Comparison of ENCODE assay signal across 8 mouse cellular contexts in genomic region chr2:78871971-78872860, GRCm38 (mm10). TPM values are rescaled to one million over a fixed set of nuclear protein-coding genes. Genes with fewer than 3 reads are reported as not detected.
DNase-seq lines count a peak whose midpoint lies in the region; ATAC-seq and TF ChIP-seq lines count a peak whose summit lies in the region.

No protein-coding gene starts in this region.

- peak overlapping the region; percentile 73 for H3K4me2 ChIP-seq in heart, embryonic 14.5 days (ENCODE audit: low read length)
- H3K4me2 ChIP-seq in midbrain, embryonic 14.5 days (ENCODE audit: low read length) = peak overlapping the region; percentile 80

- ATAC-seq in heart, embryonic 14.5 days (ENCODE audit: insufficient number of reproducible peaks, insufficient read depth, low FRiP score, low read depth) = no peak
- no peak for ATAC-seq in midbrain, embryonic 14.5 days (ENCODE audit: low FRiP score, low TSS enrichment)

- H3K4me1 ChIP-seq in cortical plate, adult 2 months (ENCODE audit: control insufficient read depth, insufficient read depth, low read length) = peaks cover 12% of the 10 kb centered on the region
- peaks cover 7 to 49% of the 10 kb centered on the region in 2 experiments for H3K4me1 ChIP-seq in heart, embryonic 14.5 days (ENCODE audit: control insufficient read depth in 2 of 2, insufficient read depth in 2 of 2, low read length in 2 of 2)
- peaks cover 50% of the 10 kb centered on the region for H3K4me1 ChIP-seq in limb, embryonic 10.5 days
- H3K4me1 ChIP-seq in midbrain, embryonic 14.5 days (ENCODE audit: control insufficient read depth, insufficient read depth, low read length) = peaks cover 44% of the 10 kb centered on the region

- intact Hi-C loops in gastrocnemius, postnatal 14 days (cut with DNase I; ENCODE audit: low total_unique reads) = no loop called here

- H3K9ac ChIP-seq in heart, embryonic 14.5 days (ENCODE audit: low read length) = peak overlapping the region; percentile 98
- peak overlapping the region; percentile 99 for H3K9ac ChIP-seq in midbrain, embryonic 14.5 days (replicated peaks; ENCODE audit: low read length)

- TF ChIP-seq POLR2A in cortical plate, adult 2 months (IDR thresholded peaks at IDR 0.05; ENCODE audit: extremely low read depth, insufficient read depth, low read length) = 0 out of 2 replicates have a peak, but pooled peaks have one; percentile 14

- WGBS in heart, embryonic 14.5 days = 33% methylated on average over 8 of the region's 8 CpGs
- 46% methylated on average over 8 of the region's 8 CpGs for WGBS in limb, embryonic 10.5 days
- 9% methylated on average over 8 of the region's 8 CpGs for WGBS in midbrain, embryonic 14.5 days

- H3K27ac ChIP-seq in cortical plate, adult 2 months (ENCODE audit: insufficient read depth, low read length) = no peak overlapping the region
- peak overlapping the region; percentile 82 to 99 for H3K27ac ChIP-seq in heart, embryonic 14.5 days (replicated peaks in 1 of 2; ENCODE audit: control insufficient read depth in 1 of 2, insufficient read depth in 1 of 2, low read depth in 2 of 2, low read length in 2 of 2)
- peak overlapping the region; percentile 91 for H3K27ac ChIP-seq in limb, embryonic 10.5 days
- H3K27ac ChIP-seq in midbrain, embryonic 14.5 days (replicated peaks; ENCODE audit: low read depth, low read length) = peak overlapping the region; percentile 82

- peak overlapping the region; percentile 90 for H3K4me3 ChIP-seq in cortical plate, adult 2 months (ENCODE audit: insufficient read depth, low read length)
- peak overlapping the region; percentile 42 to 83 for H3K4me3 ChIP-seq in heart, embryonic 14.5 days (ENCODE audit: control insufficient read depth in 1 of 2, insufficient read depth in 1 of 2, low read depth in 1 of 2, low read length in 2 of 2)
- peak overlapping the region; percentile 88 for H3K4me3 ChIP-seq in limb, embryonic 10.5 days
- H3K4me3 ChIP-seq in midbrain, embryonic 14.5 days (replicated peaks; ENCODE audit: low read depth, low read length) = peak overlapping the region; percentile 70

- DNase-seq in lung, adult 18-20 months = peak; percentile 8 to 23
- DNase-seq in lung, postnatal 14 days = no peak
- DNase-seq in limb, embryonic 10.5 days (ENCODE audit: low spot score) = no peak
- DNase-seq in midbrain, embryonic 14.5 days = peak; percentile 82
- DNase-seq in thymus, postnatal 14 days = peak; percentile 61
- no peak for DNase-seq in gastrocnemius, postnatal 14 days

- no peak for TF ChIP-seq CTCF in cortical plate, adult 2 months (IDR thresholded peaks at IDR 0.05; ENCODE audit: extremely low read depth, insufficient read depth, low read length)

- no peaks in the 10 kb centered on the region for H3K27me3 ChIP-seq in heart, embryonic 14.5 days (ENCODE audit: control insufficient read depth, insufficient read depth, low read length)
- no peaks in the 10 kb centered on the region for H3K27me3 ChIP-seq in limb, embryonic 10.5 days (ENCODE audit: low read depth, poor library complexity, severe bottlenecking)
- no peaks in the 10 kb centered on the region for H3K27me3 ChIP-seq in midbrain, embryonic 14.5 days (ENCODE audit: control insufficient read depth, insufficient read depth, low read length)

- peaks cover 20% of the 10 kb centered on the region for H3K36me3 ChIP-seq in heart, embryonic 14.5 days (ENCODE audit: control insufficient read depth, insufficient read depth, low read length)
- H3K36me3 ChIP-seq in limb, embryonic 10.5 days = peaks cover 24% of the 10 kb centered on the region
- H3K36me3 ChIP-seq in midbrain, embryonic 14.5 days (ENCODE audit: control insufficient read depth, insufficient read depth, low read length) = no peaks in the 10 kb centered on the region

- H3K9me3 ChIP-seq in heart, embryonic 14.5 days (ENCODE audit: control insufficient read depth, low read length) = no peaks in the 10 kb centered on the region
- no peaks in the 10 kb centered on the region for H3K9me3 ChIP-seq in limb, embryonic 10.5 days (replicated peaks)
- no peaks in the 10 kb centered on the region for H3K9me3 ChIP-seq in midbrain, embryonic 14.5 days (ENCODE audit: control insufficient read depth, low read length)

RNA-seq across cellular contexts. Expression of gene Ube2e3, which starts 4.3 kb away (rescaled TPM):
- polyA plus RNA-seq in cortical plate, adult 2 months (2012; rRNA removed) = 59.6 and 63.8 TPM in 2 replicates
- polyA plus RNA-seq in heart, embryonic 14.5 days (2014; fragmentation: Nextera tagmentation; extraction: Ambion mirVana) = 128 and 136 TPM in 2 replicates
- 210 and 235 TPM in 2 replicates for polyA plus RNA-seq in limb, embryonic 10.5 days (2016; fragmentation: Nextera tagmentation; extraction: Ambion mirVana)
- polyA plus RNA-seq in midbrain, embryonic 14.5 days (2014; fragmentation: Nextera tagmentation; extraction: Ambion mirVana) = 322 TPM in 2 replicates
- 10 to 100 TPM; 20.1 to 20.6 TPM for total RNA-seq in gastrocnemius, postnatal 14 days (2021)

Comparison
In these comparisons a context has a peak if more than half of its experiments do, and no peak if none do; other contexts are left out.
1. DNase-seq: peak in lung, adult 18-20 months (2 of 2), midbrain, embryonic 14.5 days (single experiment) and thymus, postnatal 14 days (single experiment); none in lung, postnatal 14 days (single experiment), limb, embryonic 10.5 days (single experiment) and gastrocnemius, postnatal 14 days (single experiment).
2. Peak in every context shown above with its lines, with median percentiles within 50 percentile points of each other: H3K4me3 ChIP-seq.